Mouse (Mus musculus) A20 (cell line): Measurements from ENCODE around the gene Zfp687.
A peak's percentile ranks its signal among the peaks of the same experiment; 100 is the strongest.

Experiments used
- DNase-seq: peaks from one replicate; pipeline ENCODE4 v3.0.0-alpha.2; 2011; ENCODE audit warnings: low read depth, low spot score

Gene Zfp687

GRCm38 (mm10) chr3:95016532-95017056 lies 1.3 kb upstream of the Zfp687 start:
- DNase-seq, result no peak

GRCm38 (mm10) chr3:95015891-95016531 lies 763 bp upstream of the Zfp687 start:
- peak; percentile 99 for DNase-seq

- no peak for DNase-seq
Observed at GRCm38 (mm10) chr3:95014428-95015151, 658 bp downstream of the Zfp687 start.

- no peak for DNase-seq
Observed at GRCm38 (mm10) chr3:95013699-95014427, 1.4 kb downstream of the Zfp687 start.

GRCm38 (mm10) chr3:95012982-95013381 lies 2.3 kb downstream of the Zfp687 start:
- no peak for DNase-seq

GRCm38 (mm10) chr3:95010396-95010795 lies 4.9 kb downstream of the Zfp687 start:
- no peak for DNase-seq

- DNase-seq, result no peak
Observed at GRCm38 (mm10) chr3:95007706-95008105, 7.5 kb downstream of the Zfp687 start.

GRCm38 (mm10) chr3:95005651-95006050 lies 9.6 kb downstream of the Zfp687 start:
- no peak for DNase-seq

GRCm38 (mm10) chr3:95003273-95003672 lies 12.0 kb downstream of the Zfp687 start:
- no peak for DNase-seq

- no peak for DNase-seq
Observed at GRCm38 (mm10) chr3:95002569-95002968, 12.7 kb downstream of the Zfp687 start.

- peak; percentile 83 for DNase-seq
Observed at GRCm38 (mm10) chr3:94996946-94997345, 18.3 kb downstream of the Zfp687 start.

GRCm38 (mm10) chr3:94989159-94989761 lies 26.0 kb downstream of the Zfp687 start:
- DNase-seq, result no peak

GRCm38 (mm10) chr3:94987578-94987977 lies 27.7 kb downstream of the Zfp687 start:
- DNase-seq, result no peak

- DNase-seq, result no peak
Observed at GRCm38 (mm10) chr3:94985513-94985912, 29.7 kb downstream of the Zfp687 start.

GRCm38 (mm10) chr3:94984312-94984711 lies 30.9 kb downstream of the Zfp687 start:
- DNase-seq, result no peak

- peak; percentile 97 for DNase-seq
Observed at GRCm38 (mm10) chr3:94974528-94975422, 40.5 kb downstream of the Zfp687 start, which contains the start of gene Pi4kb. Pi4kb (plus strand) TSS chr3:94974731.

GRCm38 (mm10) chr3:94974026-94974527 lies 41.2 kb downstream of the Zfp687 start:
- no peak for DNase-seq

- DNase-seq, result no peak
Observed at GRCm38 (mm10) chr3:94973620-94974019, 41.6 kb downstream of the Zfp687 start.

GRCm38 (mm10) chr3:94972552-94972951 lies 42.7 kb downstream of the Zfp687 start:
- DNase-seq, result no peak

GRCm38 (mm10) chr3:94965878-94966277 lies 49.4 kb downstream of the Zfp687 start:
- DNase-seq, result peak; percentile 83

GRCm38 (mm10) chr3:94964989-94965388 lies 50.3 kb downstream of the Zfp687 start:
- peak; percentile 65 for DNase-seq
